In the genomic region with DNA sequence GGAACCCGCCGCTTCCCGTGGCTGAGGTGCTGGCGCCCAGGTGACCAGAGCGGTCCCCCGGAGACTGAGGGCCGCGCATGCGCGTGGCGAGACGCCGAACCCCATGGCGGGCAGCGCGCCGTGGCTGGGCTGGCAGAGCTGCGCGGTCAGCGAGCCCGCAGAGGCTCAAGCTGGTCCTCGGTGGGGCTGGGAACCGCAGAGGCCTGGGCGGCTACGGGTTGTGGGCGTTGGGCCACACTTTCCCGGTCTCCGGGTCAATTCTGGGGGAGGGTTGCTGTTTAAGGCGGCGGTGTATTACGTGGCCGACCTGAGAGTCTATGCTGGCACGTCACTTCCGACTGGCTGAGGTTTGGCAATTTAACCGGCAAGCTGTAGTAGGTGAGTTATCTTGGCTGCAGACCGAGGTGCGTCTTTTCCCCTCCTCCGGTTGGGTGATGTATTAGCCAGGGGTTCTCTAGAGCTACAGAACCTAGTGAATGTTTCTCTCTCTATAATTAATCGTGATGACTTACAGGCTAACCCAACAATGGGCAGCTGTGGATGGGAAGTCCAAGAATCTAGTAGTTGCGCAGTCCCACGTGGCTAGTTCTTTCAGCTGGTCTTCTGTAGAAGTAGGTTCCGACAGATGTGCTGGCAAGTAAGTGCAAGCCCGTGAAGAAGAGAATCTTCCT, we compare ENCODE assay signal across 8 mouse cellular contexts. TPM values are rescaled to one million over a fixed set of nuclear protein-coding genes. Genes with fewer than 3 reads are reported as not detected.
DNase-seq lines count a peak whose midpoint lies in the region; ATAC-seq and TF ChIP-seq lines count a peak whose summit lies in the region.

Gene Trim39, minus strand, starts transcription at position 662 of the 671 bp plus-strand sequence.

- 1% methylated on average over 43 of the region's 43 CpGs for WGBS in embryonic facial prominence, embryonic 11.5 days
- under 1% methylated on average over 43 of the region's 43 CpGs for WGBS in heart, embryonic 12.5 days
- under 1% methylated on average over 43 of the region's 43 CpGs for whole genome bisulfite sequencing in lung, embryonic 14.5 days
- under 1% methylated on average over 42 of the region's 43 CpGs for WGBS in olfactory bulb, adult 2 months

- DNase-seq in adrenal gland, adult 2 months: peak; percentile 93
- DNase-seq in embryonic facial prominence, embryonic 11.5 days (ENCODE audit: low spot score): peak; percentile 83
- peak; percentile 66 to 76 for DNase-seq in layer of hippocampus, adult 2 months (ENCODE audit: low spot score in 2 of 2)
- peak; percentile 83 for DNase-seq in lung, embryonic 14.5 days
- no peak for DNase-seq in testis, postnatal 14 days (ENCODE audit: low spot score)

- H3K27me3 ChIP-seq in E14TG2a.4 (ENCODE audit: insufficient read depth, low read length): no peaks in the 10 kb centered on the region
- H3K27me3 ChIP-seq in embryonic facial prominence, embryonic 11.5 days (ENCODE audit: control insufficient read depth, insufficient read depth, low read length): no peaks in the 10 kb centered on the region
- no peaks in the 10 kb centered on the region for H3K27me3 ChIP-seq in heart, embryonic 12.5 days (replicated peaks)
- H3K27me3 ChIP-seq in lung, embryonic 14.5 days (ENCODE audit: insufficient read depth, low read length): no peaks in the 10 kb centered on the region

- H3K4me1 ChIP-seq in E14TG2a.4 (replicated peaks; ENCODE audit: low read depth, low read length): peaks cover 36% of the 10 kb centered on the region
- H3K4me1 ChIP-seq in embryonic facial prominence, embryonic 11.5 days (ENCODE audit: control insufficient read depth, insufficient read depth, low read length): peaks cover 3% of the 10 kb centered on the region
- peaks cover 30% of the 10 kb centered on the region for H3K4me1 ChIP-seq in heart, embryonic 12.5 days (replicated peaks)
- peaks cover 13% of the 10 kb centered on the region for H3K4me1 ChIP-seq in lung, embryonic 14.5 days (ENCODE audit: insufficient read depth)
- H3K4me1 ChIP-seq in olfactory bulb, adult 2 months (ENCODE audit: control insufficient read depth, insufficient read depth, low read length): peaks cover 16% of the 10 kb centered on the region

- TF ChIP-seq POLR2A in olfactory bulb, adult 2 months (IDR thresholded peaks at IDR 0.05; ENCODE audit: insufficient read depth, low read depth, low read length): no peak; the same call in 1 of the 2 replicates

- ATAC-seq in embryonic facial prominence, embryonic 11.5 days (replicated peaks; ENCODE audit: insufficient number of reproducible peaks, low FRiP score, low TSS enrichment, low read depth): peak; percentile 80
- ATAC-seq in heart, embryonic 12.5 days (ENCODE audit: insufficient number of reproducible peaks, low FRiP score): peak; percentile 86
- ATAC-seq in lung, embryonic 14.5 days (ENCODE audit: insufficient read depth): peak; percentile 82

- no peak for TF ChIP-seq CTCF in E14TG2a.4 (conservative IDR thresholded peaks at IDR 0.05; ENCODE audit: low read length)
- TF ChIP-seq CTCF in layer of hippocampus, adult 2 months (conservative IDR thresholded peaks at IDR 0.05): 0 out of 2 replicates have a peak, but pooled peaks have one; percentile 0
- TF ChIP-seq CTCF in lung, embryonic 14.5 days (IDR thresholded peaks at IDR 0.05; ENCODE audit: low read depth): no peak
- TF ChIP-seq CTCF in olfactory bulb, adult 2 months (IDR thresholded peaks at IDR 0.05; ENCODE audit: insufficient read depth, low read depth, low read length): no peak

- H3K4me3 ChIP-seq in E14TG2a.4 (replicated peaks; ENCODE audit: low read length): peak within 1 kb of the TSS; percentile 97
- H3K4me3 ChIP-seq in embryonic facial prominence, embryonic 11.5 days (ENCODE audit: low read depth, low read length): peak within 1 kb of the TSS; percentile 95
- peak within 1 kb of the TSS; percentile 92 for H3K4me3 ChIP-seq in heart, embryonic 12.5 days
- peak within 1 kb of the TSS; percentile 100 for H3K4me3 ChIP-seq in layer of hippocampus, adult 2 months
- peak within 1 kb of the TSS; percentile 90 for H3K4me3 ChIP-seq in lung, embryonic 14.5 days (ENCODE audit: low read depth, low read length)
- peak within 1 kb of the TSS; percentile 81 for H3K4me3 ChIP-seq in olfactory bulb, adult 2 months (ENCODE audit: insufficient read depth, low read depth, low read length)

- peak within 1 kb of the TSS; percentile 83 for H3K27ac ChIP-seq in embryonic facial prominence, embryonic 11.5 days (replicated peaks; ENCODE audit: low read depth, low read length)
- peak within 1 kb of the TSS; percentile 89 for H3K27ac ChIP-seq in heart, embryonic 12.5 days (ENCODE audit: poor library complexity, severe bottlenecking)
- peak within 1 kb of the TSS; percentile 99 for H3K27ac ChIP-seq in layer of hippocampus, adult 2 months
- peak within 1 kb of the TSS; percentile 94 for H3K27ac ChIP-seq in lung, embryonic 14.5 days (ENCODE audit: low read depth)
- peak within 1 kb of the TSS; percentile 91 for H3K27ac ChIP-seq in olfactory bulb, adult 2 months (ENCODE audit: insufficient read depth, low read depth, low read length)

- H3K9me3 ChIP-seq in E14TG2a.4 (ENCODE audit: low read length): no peaks in the 10 kb centered on the region
- H3K9me3 ChIP-seq in embryonic facial prominence, embryonic 11.5 days (replicated peaks; ENCODE audit: control insufficient read depth, low read length): no peaks in the 10 kb centered on the region
- H3K9me3 ChIP-seq in heart, embryonic 12.5 days (replicated peaks): no peaks in the 10 kb centered on the region
- H3K9me3 ChIP-seq in lung, embryonic 14.5 days (ENCODE audit: low read depth, low read length): no peaks in the 10 kb centered on the region

- peak within 1 kb of the TSS; percentile 80 for H3K4me2 ChIP-seq in embryonic facial prominence, embryonic 11.5 days (ENCODE audit: low read depth, low read length)
- H3K4me2 ChIP-seq in heart, embryonic 12.5 days: peak within 1 kb of the TSS; percentile 94
- peak within 1 kb of the TSS; percentile 93 for H3K4me2 ChIP-seq in lung, embryonic 14.5 days

- H3K9ac ChIP-seq in embryonic facial prominence, embryonic 11.5 days (replicated peaks; ENCODE audit: low read length): peak within 1 kb of the TSS; percentile 97
- H3K9ac ChIP-seq in heart, embryonic 12.5 days: peak within 1 kb of the TSS; percentile 88
- peak within 1 kb of the TSS; percentile 97 for H3K9ac ChIP-seq in lung, embryonic 14.5 days

- peaks cover 65% of the 10 kb centered on the region for H3K36me3 ChIP-seq in E14TG2a.4 (ENCODE audit: insufficient read depth, low read length)
- H3K36me3 ChIP-seq in embryonic facial prominence, embryonic 11.5 days (replicated peaks; ENCODE audit: control insufficient read depth, insufficient read depth, low read depth, low read length): peaks cover 2% of the 10 kb centered on the region
- H3K36me3 ChIP-seq in heart, embryonic 12.5 days: peaks cover 39% of the 10 kb centered on the region
- peaks cover 42% of the 10 kb centered on the region for H3K36me3 ChIP-seq in lung, embryonic 14.5 days (ENCODE audit: insufficient read depth)

RNA-seq across cellular contexts. Expression of gene Trim39, which starts in this region (rescaled TPM):
- 10 to 100 TPM; 16.1 to 18.4 TPM for total RNA-seq in adrenal gland, adult 2 months (2021)
- polyA plus RNA-seq in adrenal gland, adult 2 months (2012; rRNA removed): 14.1 and 14.7 TPM in 2 replicates
- 14.0 and 15.6 TPM in 2 replicates for polyA plus RNA-seq in embryonic facial prominence, embryonic 11.5 days (2014; fragmentation: Nextera tagmentation; extraction: Ambion mirVana)
- polyA plus RNA-seq in heart, embryonic 12.5 days (2016; fragmentation: Nextera tagmentation; extraction: Ambion mirVana): 10.2 and 10.6 TPM in 2 replicates
- total RNA-seq in layer of hippocampus, adult 2 months (2021): 10 to 100 TPM; 23.6 to 25.3 TPM
- 15.8 and 15.9 TPM in 2 replicates for polyA plus RNA-seq in lung, embryonic 14.5 days (2014; fragmentation: Nextera tagmentation; extraction: Ambion mirVana)
- not detected in 2 replicates for polyA plus RNA-seq in olfactory bulb, adult 2 months (2012; ENCODE audit: insufficient read depth, insufficient read length, low replicate concordance, missing spikeins)
